Mouse (Mus musculus) kidney, postnatal 0 days (tissue): ENCODE data around the gene Nfat5. TPM values are rescaled to one million over a fixed set of nuclear protein-coding genes. Genes with fewer than 3 reads are reported as not detected.
A peak's percentile ranks its signal among the peaks of the same experiment; 100 is the strongest.

Experiments used
- ATAC-seq: fragments of 200-750 bp; cut with Nextera tagmentation; replicated peaks from 2 replicates; pipeline ENCODE4 v1.8.0; 2017; ENCODE audit warnings: low read depth, moderate number of reproducible peaks, moderate TSS enrichment, moderate library complexity; ENCODE audit not compliant: low FRiP score
- DNase-seq: peaks from one replicate; pipeline ENCODE4 v3.0.0-alpha.2; 2016; ENCODE audit warnings: low spot score
- H3K27ac ChIP-seq: fragments of 300-500 bp; sonication (generic); 2 replicates; pipeline ENCODE4 v1.5.1; 2014; ENCODE audit warnings: mild to moderate bottlenecking
- H3K27me3 ChIP-seq: fragments of 300-500 bp; sonication (generic); 2 replicates; pipeline ENCODE4 v1.6.1; 2014; ENCODE audit warnings: low read length, mixed read lengths; ENCODE audit not compliant: insufficient read depth
- H3K36me3 ChIP-seq: fragments of 300-500 bp; sonication (generic); 2 replicates; pipeline ENCODE4 v1.6.1; 2014; ENCODE audit warnings: low read length, mixed read lengths; ENCODE audit not compliant: insufficient read depth
- H3K4me1 ChIP-seq: fragments of 300-500 bp; sonication (generic); replicated peaks from 2 replicates; pipeline ENCODE4 v1.6.1; 2014; ENCODE audit warnings: antibody characterized with exemption, low read length, mixed read lengths; ENCODE audit not compliant: insufficient read depth
- H3K4me2 ChIP-seq: fragments of 300-500 bp; sonication (generic); 2 replicates; pipeline ENCODE4 v1.6.1; 2014; ENCODE audit warnings: mild to moderate bottlenecking, low read length, moderate library complexity, mixed read lengths
- H3K4me3 ChIP-seq: fragments of 300-500 bp; sonication (generic); replicated peaks from 2 replicates; pipeline ENCODE4 v1.5.1; 2014; ENCODE audit warnings: low read depth, low read length
- H3K9ac ChIP-seq: fragments of 300-500 bp; sonication (generic); 2 replicates; pipeline ENCODE4 v1.6.1; 2014; ENCODE audit warnings: low read depth, low read length
- H3K9me3 ChIP-seq: fragments of 300-500 bp; sonication (generic); replicated peaks from 2 replicates; pipeline ENCODE4 v1.6.1; 2016; ENCODE audit warnings: low read length, inconsistent platforms, mixed read lengths
- CTCF ChIP-seq: IDR thresholded peaks from 2 replicates; pipeline ENCODE4 v1.5.1; 2016; ENCODE audit warnings: antibody characterized with exemption, low read depth, mild to moderate bottlenecking, moderate library complexity
- WGBS: fragments of 180-500 bp; shearing (Covaris S2); extraction: QIAGEN DNeasy Blood & Tissue Kit; methylation state at CpG from one replicate; pipeline ENCODE4 v1.1.7; 2014; 5-methylcytosine and 5-hydroxymethylcytosine counted together
- polyA plus RNA-seq: library from polyadenylated mRNA; unstranded; fragments of >200 nt; fragmentation: Nextera tagmentation; extraction: Ambion mirVana; gene quantifications from 2 replicates; pipeline ENCODE4 v1.2.1, GENCODE M21; 2015

The Nfat5 gene
- polyA plus RNA-seq, 1 experiment from 2014 or later: 16.8 TPM

DNA sequence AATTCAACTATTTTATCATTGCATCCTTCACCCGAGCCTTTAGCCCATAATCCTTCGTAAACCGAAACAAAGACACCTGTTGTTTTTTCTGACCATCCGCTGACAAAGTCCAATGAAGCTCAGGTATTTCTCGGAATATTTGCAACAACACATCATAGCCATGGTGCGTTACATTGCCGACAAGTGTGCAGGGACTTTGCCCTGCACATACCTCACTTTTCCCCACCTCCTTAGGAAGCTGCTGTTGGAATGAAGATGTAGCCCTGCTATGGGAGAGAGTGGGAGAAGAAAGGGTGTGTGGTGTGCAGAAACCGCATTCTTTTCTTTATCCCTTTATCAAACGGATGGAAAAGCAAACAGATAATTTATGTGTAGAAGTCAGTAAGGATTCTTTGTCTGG lies 6.6 kb upstream of the Nfat5 start:
- DNase-seq: peak; percentile 34
- no peak overlapping the region for H3K9ac ChIP-seq
- H3K27ac ChIP-seq: no peak overlapping the region
- no peak for TF ChIP-seq CTCF
- no peaks in the 10 kb centered on the region for H3K9me3 ChIP-seq
- 54% methylated on average over 9 of the region's 9 CpGs for WGBS
- no peaks in the 10 kb centered on the region for H3K27me3 ChIP-seq
- no peaks in the 10 kb centered on the region for H3K36me3 ChIP-seq
- no peak overlapping the region for H3K4me3 ChIP-seq
- ATAC-seq: peak; percentile 49; the same call in 1 of the 2 replicates
- no peak overlapping the region for H3K4me2 ChIP-seq
- no peaks in the 10 kb centered on the region for H3K4me1 ChIP-seq

GRCm38 (mm10) chr8:107287522-107287921 lies 5.7 kb upstream of the Nfat5 start:
- TF ChIP-seq CTCF: no peak
- Histone ChIP-seq H3K36me3 (no peaks in the 10 kb centered on the region), H3K9ac (no peak overlapping the region), H3K4me3 (no peak overlapping the region), H3K9me3 (no peaks in the 10 kb centered on the region), H3K27me3 (no peaks in the 10 kb centered on the region), H3K27ac (no peak overlapping the region), H3K4me1 (no peaks in the 10 kb centered on the region), H3K4me2 (no peak overlapping the region)
- ATAC-seq: no peak
- DNase-seq: no peak
- 78% methylated on average over 5 of the region's 5 CpGs for WGBS

DNA sequence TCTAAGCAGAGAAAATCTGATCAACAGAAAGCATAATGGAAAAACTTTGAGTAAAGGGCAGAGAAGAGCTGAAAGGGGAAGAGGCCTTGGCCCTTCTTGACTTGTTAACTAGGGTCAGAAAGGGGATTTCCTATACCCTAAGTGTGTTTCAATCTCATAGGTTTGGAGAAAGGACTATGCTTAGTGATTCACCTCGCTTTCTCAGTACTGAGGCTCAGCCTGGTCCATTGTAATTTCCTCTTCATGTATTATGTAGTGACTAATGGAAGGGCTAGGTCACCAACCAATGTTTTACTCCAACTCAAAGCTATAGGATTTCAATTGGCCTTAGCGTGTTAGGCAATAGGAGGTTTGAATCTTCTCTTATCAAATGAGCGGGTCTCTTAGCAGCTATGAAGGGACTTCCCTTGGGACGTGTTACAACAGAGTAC lies 2.1 kb upstream of the Nfat5 start:
- no peaks in the 10 kb centered on the region for H3K9me3 ChIP-seq
- WGBS: 81% methylated on average over 4 of the region's 4 CpGs
- H3K36me3 ChIP-seq: no peaks in the 10 kb centered on the region
- no peak overlapping the region for H3K9ac ChIP-seq
- H3K27me3 ChIP-seq: no peaks in the 10 kb centered on the region
- H3K4me2 ChIP-seq: no peak overlapping the region
- H3K4me1 ChIP-seq: peaks cover 4% of the 10 kb centered on the region; the same call in 1 of the 2 replicates
- DNase-seq (no peak), ATAC-seq (no peak)
- H3K4me3 ChIP-seq: no peak overlapping the region
- no peak overlapping the region for H3K27ac ChIP-seq
- no peak for TF ChIP-seq CTCF

- DNase-seq (no peak), ATAC-seq (0 out of 2 replicates have a peak, but pooled peaks have one; percentile 29)
- H3K9me3 ChIP-seq: no peaks in the 10 kb centered on the region
- peak overlapping the region; percentile 98 for H3K9ac ChIP-seq
- no peaks in the 10 kb centered on the region for H3K27me3 ChIP-seq
- WGBS: 52% methylated on average over 18 of the region's 18 CpGs
- no peaks in the 10 kb centered on the region for H3K36me3 ChIP-seq
- H3K4me3 ChIP-seq: peak overlapping the region; percentile 100
- H3K4me2 ChIP-seq: peak overlapping the region; percentile 70
- H3K4me1 ChIP-seq: peaks cover 4% of the 10 kb centered on the region; the same call in 1 of the 2 replicates
- H3K27ac ChIP-seq: peak overlapping the region; percentile 98
- no peak for TF ChIP-seq CTCF
Observed at GRCm38 (mm10) chr8:107292119-107292927, 947 bp upstream of the Nfat5 start.

- WGBS: under 1% methylated on average over 67 of the region's 98 CpGs
- Histone ChIP-seq H3K36me3 (peaks cover 5% of the 10 kb centered on the region; the same call in 1 of the 2 replicates), H3K27me3 (no peaks in the 10 kb centered on the region), H3K4me2 (peak overlapping the region; percentile 70), H3K4me3 (peak overlapping the region; percentile 100), H3K27ac (peak overlapping the region; percentile 98), H3K9me3 (no peaks in the 10 kb centered on the region), H3K9ac (peak overlapping the region; percentile 98), H3K4me1 (peaks cover 4% of the 10 kb centered on the region)
- TF ChIP-seq CTCF: no peak
- DNase-seq (peak; percentile 69), ATAC-seq (peak; percentile 63)
Observed at GRCm38 (mm10) chr8:107293641-107294628, 665 bp downstream of the Nfat5 start.

GRCm38 (mm10) chr8:107295450-107295849 lies 2.2 kb downstream of the Nfat5 start:
- TF ChIP-seq CTCF: no peak
- Histone ChIP-seq H3K36me3 (peaks cover 7% of the 10 kb centered on the region; the same call in 1 of the 2 replicates), H3K9me3 (no peaks in the 10 kb centered on the region), H3K4me2 (peak overlapping the region; percentile 70), H3K27ac (no peak overlapping the region), H3K27me3 (no peaks in the 10 kb centered on the region), H3K4me3 (0 out of 2 replicates have a peak overlapping the region, but pooled peaks have one; percentile 100), H3K9ac (no peak overlapping the region), H3K4me1 (peaks cover 4% of the 10 kb centered on the region)
- ATAC-seq (no peak), DNase-seq (no peak)
- 67% methylated on average over 1 of the region's 1 CpGs for WGBS
